ENCODE assay signal across 11 mouse cellular contexts in genomic region chr11:94407803-94408321, GRCm38 (mm10). TPM values are rescaled to one million over a fixed set of nuclear protein-coding genes. Genes with fewer than 3 reads are reported as not detected.
A peak's percentile ranks its signal among the peaks of the same experiment; 100 is the strongest.
DNase-seq lines count a peak whose midpoint lies in the region; ATAC-seq lines count a peak whose summit lies in the region.
"Had no signal": no experiment of that assay in that cellular context is flagged by ENCODE, and none has a peak within 500 bp of the region (broad histone marks: within the 10 kb centered on the region; RNA-seq: fewer than 3 reads in every experiment).

No protein-coding gene starts in this region.

- H3K9ac ChIP-seq in forebrain, embryonic 16.5 days (replicated peaks; ENCODE audit: low read depth, low read length) = peak overlapping the region; percentile 35; the same call in 1 of the 2 replicates
- no peak overlapping the region; the same call in 1 of the 2 replicates for H3K9ac ChIP-seq in midbrain, embryonic 12.5 days (replicated peaks)
- H3K9ac ChIP-seq: liver, embryonic 13.5 days had no signal

- no peak overlapping the region for H3K4me3 ChIP-seq in forebrain, embryonic 16.5 days (replicated peaks; ENCODE audit: low read length)
- H3K4me3 ChIP-seq in midbrain, embryonic 12.5 days = no peak overlapping the region
- H3K4me3 ChIP-seq: liver, embryonic 13.5 days had no signal

- peak overlapping the region; percentile 93 for H3K27ac ChIP-seq in forebrain, embryonic 16.5 days (ENCODE audit: low read length)
- peak overlapping the region; percentile 87 for H3K27ac ChIP-seq in midbrain, embryonic 12.5 days (replicated peaks)
- H3K27ac ChIP-seq: liver, embryonic 13.5 days had no signal

- no peaks in the 10 kb centered on the region for H3K9me3 ChIP-seq in forebrain, embryonic 16.5 days (ENCODE audit: control insufficient read depth, low read length)
- H3K9me3 ChIP-seq in midbrain, embryonic 12.5 days = no peaks in the 10 kb centered on the region
- H3K9me3 ChIP-seq: liver, embryonic 13.5 days had no signal

- H3K27me3 ChIP-seq in forebrain, embryonic 16.5 days (replicated peaks; ENCODE audit: control insufficient read depth, insufficient read depth, low read length) = no peaks in the 10 kb centered on the region
- peaks cover 4% of the 10 kb centered on the region; the same call in 1 of the 2 replicates for H3K27me3 ChIP-seq in midbrain, embryonic 12.5 days

- H3K4me2 ChIP-seq in forebrain, embryonic 16.5 days (ENCODE audit: low read length) = no peak overlapping the region
- 0 out of 2 replicates have a peak overlapping the region, but pooled peaks have one; percentile 8 for H3K4me2 ChIP-seq in midbrain, embryonic 12.5 days (replicated peaks)
- H3K4me2 ChIP-seq: liver, embryonic 13.5 days had no signal

- no peaks in the 10 kb centered on the region for H3K36me3 ChIP-seq in forebrain, embryonic 16.5 days (ENCODE audit: control insufficient read depth, insufficient read depth)
- peaks cover 21% of the 10 kb centered on the region; the same call in 1 of the 2 replicates for H3K36me3 ChIP-seq in midbrain, embryonic 12.5 days
- H3K36me3 ChIP-seq: liver, embryonic 13.5 days had no signal

- ATAC-seq in forebrain, embryonic 16.5 days = peak; percentile 75
- ATAC-seq in midbrain, embryonic 12.5 days (ENCODE audit: low FRiP score, low read depth) = peak; percentile 66

- DNase-seq in embryo, embryonic 10 days (ENCODE audit: low spot score) = peak; percentile 36
- no peak for DNase-seq in embryo, embryonic 9.5 days (ENCODE audit: extremely low spot score)
- DNase-seq in MN1 (ENCODE audit: low spot score) = peak; percentile 26
- DNase-seq in urinary bladder, postnatal 14 days (ENCODE audit: low spot score) = no peak
- no peak for DNase-seq in urinary bladder, postnatal 4 days (ENCODE audit: low spot score in 2 of 2)
- no peak for DNase-seq in testis, postnatal 10 days (ENCODE audit: low spot score)
- DNase-seq: cerebellum, adult 2 months; gastrocnemius, postnatal 36 days; liver, embryonic 13.5 days had no signal

- peaks cover 29% of the 10 kb centered on the region for H3K4me1 ChIP-seq in forebrain, embryonic 16.5 days (replicated peaks; ENCODE audit: control insufficient read depth, insufficient read depth, low read length)
- peaks cover 54% of the 10 kb centered on the region for H3K4me1 ChIP-seq in midbrain, embryonic 12.5 days
- H3K4me1 ChIP-seq: liver, embryonic 13.5 days had no signal

- 21% methylated on average over 11 of the region's 11 CpGs for WGBS in forebrain, embryonic 16.5 days
- WGBS in midbrain, embryonic 12.5 days = 24% methylated on average over 11 of the region's 11 CpGs

RNA-seq across cellular contexts. Expression of gene Abcc3, which starts 15.1 kb away (rescaled TPM):
- 0.18 and 0.55 TPM in 2 replicates for polyA plus RNA-seq in forebrain, embryonic 16.5 days (2015; fragmentation: Nextera tagmentation; extraction: Ambion mirVana)
- 0.57 and 0.89 TPM in 2 replicates for polyA plus RNA-seq in midbrain, embryonic 12.5 days (2016; fragmentation: Nextera tagmentation; extraction: Ambion mirVana)

Comparison
In these comparisons a context has a peak if more than half of its experiments do, and no peak if none do; other contexts are left out.
1. DNase-seq: peak in embryo, embryonic 10 days (single experiment) and MN1 (single experiment); none in embryo, embryonic 9.5 days (single experiment), urinary bladder, postnatal 14 days (single experiment), urinary bladder, postnatal 4 days (0 of 2) and testis, postnatal 10 days (single experiment).